Mouse (Mus musculus) kidney, adult 2 months (tissue): ENCODE measurements around the gene Gm21964.

Source experiments
- CTCF ChIP-seq: fragments of 200-500 bp; conservative IDR thresholded peaks from 2 replicates; pipeline ENCODE4 v1.5.1; 2011; ENCODE audit warnings: low read depth, mild to moderate bottlenecking, control low read depth, low read length, moderate library complexity, mixed read lengths; ENCODE audit not compliant: insufficient read depth, insufficient read length
- POLR2A ChIP-seq: fragments of 200-500 bp; IDR thresholded peaks from one replicate; pipeline ENCODE4 v1.6.1; 2011; ENCODE audit warnings: low read depth, low read length, control low read depth

DNA sequence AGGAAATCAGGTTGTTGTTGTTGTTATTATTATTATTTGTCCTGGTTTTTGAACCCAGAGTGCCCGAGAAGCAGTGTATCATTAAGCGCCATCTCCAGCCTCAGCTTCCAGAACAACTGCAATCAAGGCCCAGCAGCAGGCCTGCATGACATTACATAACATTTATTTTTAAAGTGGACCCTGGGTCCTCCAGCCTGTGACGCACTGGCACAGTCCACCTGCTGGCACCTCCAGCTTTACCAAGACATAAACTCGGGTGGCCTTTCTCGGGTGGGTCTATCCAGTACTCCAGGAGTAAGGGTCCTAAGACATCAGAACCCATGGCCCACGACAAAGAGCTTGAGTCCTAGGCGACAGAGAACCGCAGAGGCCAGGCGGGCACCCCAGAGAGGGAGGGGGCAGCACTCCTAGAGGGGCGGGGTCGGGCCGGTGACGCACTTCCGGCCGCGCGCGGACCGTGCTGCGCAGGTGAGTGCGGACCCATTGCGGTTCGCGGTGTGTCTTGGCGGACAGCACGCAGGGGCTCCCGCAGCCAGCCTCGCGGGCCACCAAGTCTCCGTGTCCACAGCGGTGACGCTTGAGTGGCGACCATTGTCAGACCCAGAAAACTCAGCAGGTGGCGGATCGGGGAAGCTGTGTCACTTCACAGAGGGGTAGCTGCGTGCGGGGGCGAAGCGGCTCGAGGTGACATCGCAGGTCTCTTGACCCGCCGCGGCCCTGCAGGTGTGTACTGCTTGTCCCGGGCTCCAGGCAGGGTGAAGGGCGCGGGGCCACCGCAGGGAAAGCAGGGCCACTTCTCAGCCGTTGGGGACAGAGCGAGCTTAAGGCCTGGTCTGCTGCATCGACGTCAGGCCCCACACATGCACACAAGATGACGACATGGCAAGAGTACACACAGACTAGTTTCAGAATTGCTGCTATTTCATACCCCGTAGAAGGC is 21.5 kb upstream of the Gm21964 start, which contains the start of gene Zfp612:
- no peak for TF ChIP-seq CTCF
- no peak for TF ChIP-seq POLR2A
